Mouse (Mus musculus) lung, adult 2 months (tissue): ENCODE measurements at regions not wholly inside any gene's neighbourhood (a gene's known extent, or its start where the extent isn't known, plus 50 kb on each side); places are given as distances from the start of the nearest gene placed in this dataset.

Experiments
- CTCF ChIP-seq: fragments of 200-500 bp; IDR thresholded peaks from 2 replicates; pipeline ENCODE4 v1.5.1; 2011; ENCODE audit warnings: mild to moderate bottlenecking, low read length, control low read depth; ENCODE audit not compliant: insufficient read depth
- POLR2A ChIP-seq: fragments of 200-500 bp; IDR thresholded peaks from 2 replicates; pipeline ENCODE4 v1.6.1; 2011; ENCODE audit warnings: low read depth, mild to moderate bottlenecking, control low read depth, low read length, borderline replicate concordance; ENCODE audit errors: extremely low read depth

DNA sequence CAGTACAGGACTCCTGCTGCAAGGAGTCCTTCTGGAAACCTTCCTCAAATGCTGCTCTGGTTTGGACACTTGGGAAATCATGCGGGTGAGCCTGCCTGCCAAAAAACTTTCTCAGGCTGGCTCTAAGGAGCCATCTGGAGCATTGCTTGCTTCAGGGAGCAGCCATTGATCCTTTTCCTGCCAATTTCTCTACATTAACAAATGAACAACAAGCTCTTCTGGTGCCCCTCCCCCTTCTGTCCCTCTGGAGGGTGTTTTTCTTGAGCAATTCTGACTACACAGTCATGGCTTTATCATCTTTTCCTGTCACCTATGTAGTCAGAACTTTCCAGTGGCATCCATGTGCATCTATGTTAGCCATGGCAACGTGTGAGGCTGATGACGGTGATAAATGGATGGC is 84.5 kb downstream of the Fam43a start:
- TF ChIP-seq POLR2A (no peak), CTCF (no peak)
